Mouse (Mus musculus): ENCODE data around the gene Phrf1.

DNA sequence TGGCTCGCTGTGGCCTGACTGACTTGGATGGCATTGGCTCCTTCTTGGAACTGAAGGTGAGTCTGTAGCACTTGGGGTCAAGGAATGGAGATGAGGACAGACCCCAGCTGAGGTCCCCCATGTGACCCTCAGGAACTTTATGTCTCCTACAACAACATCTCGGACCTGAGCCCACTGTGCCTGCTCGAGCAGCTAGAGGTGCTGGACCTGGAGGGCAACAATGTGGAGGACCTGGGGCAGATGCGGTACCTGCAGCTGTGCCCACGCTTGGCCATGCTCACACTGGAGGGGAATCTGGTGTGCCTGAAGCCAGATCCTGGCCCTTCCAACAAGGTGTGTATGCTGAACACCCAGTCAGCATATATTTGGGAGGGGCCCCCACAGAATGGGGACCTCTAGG, 23.1 kb upstream of the Phrf1 start:
- TF ChIP-seq EP300 (IDR thresholded peaks at IDR 0.05; ENCODE audit: low read depth) = no peak
- TF ChIP-seq CTCF (IDR thresholded peaks at IDR 0.05; ENCODE audit: low read depth) = no peak
